Mouse (Mus musculus) monocyte, adult 59 days (primary cell): ENCODE results near the gene Lrrc26. TPM values are rescaled to one million over a fixed set of nuclear protein-coding genes. Genes with fewer than 3 reads are reported as not detected.

ENCODE experiments used
- total RNA-seq, 2 experiments: library from RNA; stranded (reverse); gene quantifications; one replicate each; pipeline ENCODE4 v1.2.4; 2023

The Lrrc26 gene
- not detected for total RNA-seq

GRCm38 (mm10) chr2:25289651-25290050 is at the start of gene Lrrc26:
Gene Lrrc26 (plus strand): TSS chr2:25289915.

GRCm38 (mm10) chr2:25242101-25242506 is 47.6 kb upstream of the Lrrc26 start, which contains the start of the genes Rnf208 and Cysrt1:
Gene Rnf208 (plus strand): TSS chr2:25242255.
Gene Cysrt1 (minus strand): TSS chr2:25242452.

GRCm38 (mm10) chr2:25246183-25247072 is 43.3 kb upstream of the Lrrc26 start, which contains the start of gene AL732309.1:
Gene AL732309.1 (minus strand): TSS chr2:25246863.

GRCm38 (mm10) chr2:25255284-25255779 is 34.4 kb upstream of the Lrrc26 start, which contains the start of gene Tmem203:
Gene Tmem203 (plus strand): TSS chr2:25255439.

GRCm38 (mm10) chr2:25262291-25262767 is 27.4 kb upstream of the Lrrc26 start, which contains the start of gene Tprn:
Gene Tprn (plus strand): TSS chr2:25262618.

GRCm38 (mm10) chr2:25271827-25272511 is 17.7 kb upstream of the Lrrc26 start, which contains the start of the genes Ssna1 and Anapc2:
Gene Ssna1 (minus strand): TSS chr2:25272438.
Gene Anapc2 (plus strand): TSS chr2:25272478.

GRCm38 (mm10) chr2:25287927-25288649 is 1.6 kb upstream of the Lrrc26 start, which contains the start of gene Tmem210:
Gene Tmem210 (plus strand): TSS chr2:25288145.

GRCm38 (mm10) chr2:25318971-25319773 is 29.5 kb downstream of the Lrrc26 start, which contains the start of gene Grin1:
Gene Grin1 (minus strand): TSS chr2:25319187.

GRCm38 (mm10) chr2:25332286-25333160 is 42.8 kb downstream of the Lrrc26 start, which contains the start of gene Man1b1:
Gene Man1b1 (plus strand): TSS chr2:25332338.

Other genes with a start within 250 kb of the Lrrc26 start
- 10 to 100 TPM; 23.6 to 33.9 TPM for gene Nsmf, start 235.6 kb upstream of the Lrrc26 start, total RNA-seq
- gene Entpd8, start 209.6 kb upstream of the Lrrc26 start, total RNA-seq, result not detected
- gene Noxa1, start 194.8 kb upstream of the Lrrc26 start, total RNA-seq, result not detected
- gene Nrarp, start 109.2 kb upstream of the Lrrc26 start, total RNA-seq, result 1 to 10 TPM; 5.6 to 5.8 TPM
- gene Tor4a, start 93.0 kb upstream of the Lrrc26 start, total RNA-seq, result 10 to 100 TPM; 34.6 to 36.4 TPM
- 10 to 100 TPM; 48.9 to 59.0 TPM for gene Nelfb, start 78.4 kb upstream of the Lrrc26 start, total RNA-seq
- not detected for gene Stpg3, start 75.3 kb upstream of the Lrrc26 start, total RNA-seq
- not detected for gene Fam166a, start 71.2 kb upstream of the Lrrc26 start, total RNA-seq
- gene Tubb4b, start 65.2 kb upstream of the Lrrc26 start, total RNA-seq, result 10 to 100 TPM; 47.5 to 50.6 TPM
- gene Slc34a3, start 55.6 kb upstream of the Lrrc26 start, total RNA-seq, result not detected
- not detected for gene Rnf224, start 53.1 kb upstream of the Lrrc26 start, total RNA-seq
- under 1 TPM in 1 of 2 experiments, not detected in 1; 0.88 TPM for gene Rnf208, start 47.7 kb upstream of the Lrrc26 start, total RNA-seq
- not detected for gene Cysrt1, start 47.5 kb upstream of the Lrrc26 start, total RNA-seq
- gene AL732309.1, start 43.1 kb upstream of the Lrrc26 start, total RNA-seq, result 1 to 10 TPM; 2.3 to 2.6 TPM
- 10 to 100 TPM; 14.0 to 21.2 TPM for gene Tmem203, start 34.5 kb upstream of the Lrrc26 start, total RNA-seq
- gene Tprn, start 27.3 kb upstream of the Lrrc26 start, total RNA-seq, result 10 to 100 TPM; 21.1 to 24.9 TPM
- gene Ssna1, start 17.5 kb upstream of the Lrrc26 start, total RNA-seq, result 10 to 100 TPM; 49.1 TPM
- 10 to 100 TPM; 83.4 to 88.1 TPM for gene Anapc2, start 17.4 kb upstream of the Lrrc26 start, total RNA-seq
- gene Tmem210, start 1.8 kb upstream of the Lrrc26 start, total RNA-seq, result not detected
- not detected for gene Grin1, start 29.3 kb downstream of the Lrrc26 start, total RNA-seq
- gene Man1b1, start 42.4 kb downstream of the Lrrc26 start, total RNA-seq, result 10 to 100 TPM; 33.9 to 41.6 TPM
- gene Dpp7, start 66.4 kb downstream of the Lrrc26 start, total RNA-seq, result 10 to 100 TPM; 25.9 to 31.9 TPM
- 10 to 100 TPM; 24.7 to 30.9 TPM for gene Uap1l1, start 75.8 kb downstream of the Lrrc26 start, total RNA-seq
- gene Sapcd2, start 82.4 kb downstream of the Lrrc26 start, total RNA-seq, result not detected
- not detected for gene Entpd2, start 106.0 kb downstream of the Lrrc26 start, total RNA-seq
- not detected for gene Npdc1, start 109.4 kb downstream of the Lrrc26 start, total RNA-seq
- 10 to 100 TPM; 15.6 to 17.3 TPM for gene Fut7, start 133.4 kb downstream of the Lrrc26 start, total RNA-seq
- 10 to 100 TPM; 35.3 to 36.1 TPM for gene Abca2, start 138.8 kb downstream of the Lrrc26 start, total RNA-seq
- gene Clic3, start 166.9 kb downstream of the Lrrc26 start, total RNA-seq, result not detected
- gene Paxx, start 171.2 kb downstream of the Lrrc26 start, total RNA-seq, result 10 to 100 TPM; 24.0 to 34.2 TPM
- not detected for gene Ptgds, start 180.1 kb downstream of the Lrrc26 start, total RNA-seq
- not detected for gene Lcn12, start 204.0 kb downstream of the Lrrc26 start, total RNA-seq
- gene Fbxw5, start 210.8 kb downstream of the Lrrc26 start, total RNA-seq, result 10 to 100 TPM; 53.7 to 55.4 TPM
- gene C8g, start 211.8 kb downstream of the Lrrc26 start, total RNA-seq, result 1 to 10 TPM in 1 of 2 experiments, not detected in 1; 1.0 TPM